Mouse (Mus musculus) left cerebral cortex, postnatal 14 days (tissue): ENCODE measurements around the gene Mreg. TPM values are rescaled to one million over a fixed set of nuclear protein-coding genes. Genes with fewer than 3 reads are reported as not detected.
"Not testable (repeated sequence)": the region's sequence is repeated elsewhere in the genome, so short reads cannot be mapped to it uniquely, and the experiment has no call there.

Experiments
- DNase-seq, 2 experiments: peaks; one replicate each; pipeline ENCODE4 v3.0.0; 2021 to 2022; ENCODE audit warnings: low spot score in 2 of 2, mixed read lengths in 1 of 2
- intact Hi-C: fragments of 180-260 bp; cut with DNase I; formaldehyde crosslinking; loops from one replicate; pipeline ENCODE4 v1.15.1; 2025
- long read RNA-seq, 2 experiments: library from polyadenylated mRNA; stranded (forward); transcript quantifications; one replicate each; pipeline ENCODE4 v2.0.0; 2021
- total RNA-seq, 2 experiments: library from RNA; stranded (reverse); gene quantifications; 2 replicates each; pipeline ENCODE4 v1.2.3; 2021

Mreg gene
- 1 to 10 TPM; 2.3 to 2.6 TPM for total RNA-seq
- long read RNA-seq, experiment 1, transcript Mreg-201 (5 exons, 2,284 nt) = major isoform, 6 of 7 reads
- long read RNA-seq, experiment 1, partial matches to known transcripts = 1 of 7 reads
- long read RNA-seq, experiment 1, other reads (novel, unspliced or antisense) = 0 of 7 reads
- long read RNA-seq, experiment 2, partial matches to known transcripts = 0 of 5 reads
- long read RNA-seq, experiment 2, other reads (novel, unspliced or antisense) = 1 of 5 reads

- peak in 1 of 2 experiments; percentile 52 for DNase-seq
- intact Hi-C loops = no loop called here
These were observed at the start of gene Mreg for GRCm38 (mm10) chr1:72211701-72212699. Gene Mreg, minus strand, starts transcription at chr1:72212307.

GRCm38 (mm10) chr1:72256381-72257256, 44.5 kb upstream of the Mreg start:
- no peak for DNase-seq
- intact Hi-C loops = no loop called here

- no peak for DNase-seq
- intact Hi-C loops = no loop called here
These were observed 43.7 kb upstream of the Mreg start for GRCm38 (mm10) chr1:72255854-72256175.

- DNase-seq = peak; percentile 49 to 72
- intact Hi-C loops = no loop called here
These were observed 43.2 kb upstream of the Mreg start for GRCm38 (mm10) chr1:72255062-72255853.

- intact Hi-C loops = no loop called here
- DNase-seq = peak; percentile 80 to 85
These were observed 42.5 kb upstream of the Mreg start for GRCm38 (mm10) chr1:72254545-72255061.

- intact Hi-C loops = no loop called here
- DNase-seq = peak in 1 of 2 experiments; percentile 33
These were observed 41.9 kb upstream of the Mreg start for GRCm38 (mm10) chr1:72253881-72254491.

GRCm38 (mm10) chr1:72251806-72252205, 39.7 kb upstream of the Mreg start:
- intact Hi-C loops = no loop called here
- DNase-seq = no peak

GRCm38 (mm10) chr1:72248226-72248737, 36.2 kb upstream of the Mreg start:
- DNase-seq, intact Hi-C loops: not testable (repeated sequence)

GRCm38 (mm10) chr1:72244317-72245036, 32.4 kb upstream of the Mreg start:
- peak in 1 of 2 experiments; percentile 48 for DNase-seq
- intact Hi-C loops = no loop called here

- DNase-seq = peak; percentile 95 to 96
- intact Hi-C loops = no loop called here
These were observed 31.7 kb upstream of the Mreg start for GRCm38 (mm10) chr1:72243656-72244316.

GRCm38 (mm10) chr1:72242581-72243143, 30.6 kb upstream of the Mreg start:
- intact Hi-C loops = no loop called here

GRCm38 (mm10) chr1:72239113-72239512, 27.0 kb upstream of the Mreg start:
- DNase-seq, intact Hi-C loops: not testable (repeated sequence)

More at GRCm38 (mm10) chr1:72242581-72243143, 30.6 kb upstream of the Mreg start:
- DNase-seq = no peak

- no peak for DNase-seq
These were observed 26.0 kb upstream of the Mreg start for GRCm38 (mm10) chr1:72238016-72238580.

GRCm38 (mm10) chr1:72237007-72237775, 25.1 kb upstream of the Mreg start:
- peak; percentile 53 to 80 for DNase-seq
- intact Hi-C loops = no loop called here

More at GRCm38 (mm10) chr1:72238016-72238580, 26.0 kb upstream of the Mreg start:
- intact Hi-C loops = no loop called here

GRCm38 (mm10) chr1:72236363-72237006, 24.4 kb upstream of the Mreg start:
- intact Hi-C loops = not testable (repeated sequence)
- peak; percentile 62 to 75 for DNase-seq
